Mouse (Mus musculus): ENCODE measurements around the gene Olfr38. TPM values are rescaled to one million over a fixed set of nuclear protein-coding genes. Genes with fewer than 3 reads are reported as not detected.
A peak's percentile ranks its signal among the peaks of the same experiment; 100 is the strongest.

Gene Olfr38
- polyA plus RNA-seq (2012; rRNA removed), result not detected in 2 replicates

- no peak for DNase-seq (ENCODE audit: low read depth)
- no peak for TF ChIP-seq CTCF (IDR thresholded peaks at IDR 0.05; ENCODE audit: borderline replicate concordance, extremely low read depth, insufficient read depth, insufficient read length)
- no peak for TF ChIP-seq POLR2A (IDR thresholded peaks at IDR 0.05; ENCODE audit: borderline replicate concordance, extremely low read depth, insufficient read depth, insufficient read length, poor library complexity, severe bottlenecking)
Observed at GRCm38 (mm10) chr6:42756104-42756503, at the start of gene Olfr38. TSS of gene Olfr38 (plus strand) at chr6:42756404.

GRCm38 (mm10) chr6:42709291-42710211, 46.7 kb upstream of the Olfr38 start, which contains the start of gene Tcaf1:
TSS of gene Tcaf1 (minus strand) at chr6:42710088.
- TF ChIP-seq CTCF (IDR thresholded peaks at IDR 0.05; ENCODE audit: borderline replicate concordance, extremely low read depth, insufficient read depth, insufficient read length) (no peak), POLR2A (IDR thresholded peaks at IDR 0.05; ENCODE audit: borderline replicate concordance, extremely low read depth, insufficient read depth, insufficient read length, poor library complexity, severe bottlenecking) (peak; percentile 48; the same call in 1 of the 2 replicates)
- DNase-seq (ENCODE audit: low read depth), result peak; percentile 98

GRCm38 (mm10) chr6:42714668-42715067, 41.5 kb upstream of the Olfr38 start:
- TF ChIP-seq POLR2A (IDR thresholded peaks at IDR 0.05; ENCODE audit: borderline replicate concordance, extremely low read depth, insufficient read depth, insufficient read length, poor library complexity, severe bottlenecking) (no peak), CTCF (IDR thresholded peaks at IDR 0.05; ENCODE audit: borderline replicate concordance, extremely low read depth, insufficient read depth, insufficient read length) (no peak)
- DNase-seq (ENCODE audit: low read depth), result no peak

GRCm38 (mm10) chr6:42717973-42718372, 38.2 kb upstream of the Olfr38 start:
- DNase-seq (ENCODE audit: low read depth), result no peak
- no peak for TF ChIP-seq CTCF (IDR thresholded peaks at IDR 0.05; ENCODE audit: borderline replicate concordance, extremely low read depth, insufficient read depth, insufficient read length)
- TF ChIP-seq POLR2A (IDR thresholded peaks at IDR 0.05; ENCODE audit: borderline replicate concordance, extremely low read depth, insufficient read depth, insufficient read length, poor library complexity, severe bottlenecking), result no peak

GRCm38 (mm10) chr6:42739071-42739470, 17.1 kb upstream of the Olfr38 start, which contains the start of gene Olfr453:
TSS of gene Olfr453 (plus strand) at chr6:42739371.
- no peak for TF ChIP-seq CTCF (IDR thresholded peaks at IDR 0.05; ENCODE audit: borderline replicate concordance, extremely low read depth, insufficient read depth, insufficient read length)
- TF ChIP-seq POLR2A (IDR thresholded peaks at IDR 0.05; ENCODE audit: borderline replicate concordance, extremely low read depth, insufficient read depth, insufficient read length, poor library complexity, severe bottlenecking), result no peak
- DNase-seq (ENCODE audit: low read depth), result no peak

- TF ChIP-seq POLR2A (IDR thresholded peaks at IDR 0.05; ENCODE audit: borderline replicate concordance, extremely low read depth, insufficient read depth, insufficient read length, poor library complexity, severe bottlenecking) (no peak), CTCF (IDR thresholded peaks at IDR 0.05; ENCODE audit: borderline replicate concordance, extremely low read depth, insufficient read depth, insufficient read length) (no peak)
- DNase-seq (ENCODE audit: low read depth), result no peak
Observed at GRCm38 (mm10) chr6:42742303-42742702, 13.9 kb upstream of the Olfr38 start.

GRCm38 (mm10) chr6:42747846-42748245, 8.4 kb upstream of the Olfr38 start:
- TF ChIP-seq CTCF (IDR thresholded peaks at IDR 0.05; ENCODE audit: borderline replicate concordance, extremely low read depth, insufficient read depth, insufficient read length) (no peak), POLR2A (IDR thresholded peaks at IDR 0.05; ENCODE audit: borderline replicate concordance, extremely low read depth, insufficient read depth, insufficient read length, poor library complexity, severe bottlenecking) (no peak)
- DNase-seq (ENCODE audit: low read depth), result no peak

- DNase-seq (ENCODE audit: low read depth), result no peak
- TF ChIP-seq POLR2A (IDR thresholded peaks at IDR 0.05; ENCODE audit: borderline replicate concordance, extremely low read depth, insufficient read depth, insufficient read length, poor library complexity, severe bottlenecking) (no peak), CTCF (IDR thresholded peaks at IDR 0.05; ENCODE audit: borderline replicate concordance, extremely low read depth, insufficient read depth, insufficient read length) (no peak)
Observed at GRCm38 (mm10) chr6:42777066-42777465, 20.9 kb downstream of the Olfr38 start.

- TF ChIP-seq CTCF (IDR thresholded peaks at IDR 0.05; ENCODE audit: borderline replicate concordance, extremely low read depth, insufficient read depth, insufficient read length), result no peak
- no peak for DNase-seq (ENCODE audit: low read depth)
Observed at GRCm38 (mm10) chr6:42784793-42785192, 28.6 kb downstream of the Olfr38 start, which contains the start of gene Olfr452. TSS of gene Olfr452 (plus strand) at chr6:42785093.

GRCm38 (mm10) chr6:42790247-42790948, 34.2 kb downstream of the Olfr38 start:
- TF ChIP-seq POLR2A (IDR thresholded peaks at IDR 0.05; ENCODE audit: borderline replicate concordance, extremely low read depth, insufficient read depth, insufficient read length, poor library complexity, severe bottlenecking) (no peak), CTCF (IDR thresholded peaks at IDR 0.05; ENCODE audit: borderline replicate concordance, extremely low read depth, insufficient read depth, insufficient read length) (peak; percentile 19; the same call in 1 of the 2 replicates)
- peak; percentile 2 for DNase-seq (ENCODE audit: low read depth)

- peak; percentile 75 for DNase-seq (ENCODE audit: low read depth)
- TF ChIP-seq POLR2A (IDR thresholded peaks at IDR 0.05; ENCODE audit: borderline replicate concordance, extremely low read depth, insufficient read depth, insufficient read length, poor library complexity, severe bottlenecking) (no peak), CTCF (IDR thresholded peaks at IDR 0.05; ENCODE audit: borderline replicate concordance, extremely low read depth, insufficient read depth, insufficient read length) (no peak)
Observed at GRCm38 (mm10) chr6:42790949-42791556, 34.8 kb downstream of the Olfr38 start.
